Comparison of ENCODE assay signal across 15 mouse cellular contexts in the genomic region with DNA sequence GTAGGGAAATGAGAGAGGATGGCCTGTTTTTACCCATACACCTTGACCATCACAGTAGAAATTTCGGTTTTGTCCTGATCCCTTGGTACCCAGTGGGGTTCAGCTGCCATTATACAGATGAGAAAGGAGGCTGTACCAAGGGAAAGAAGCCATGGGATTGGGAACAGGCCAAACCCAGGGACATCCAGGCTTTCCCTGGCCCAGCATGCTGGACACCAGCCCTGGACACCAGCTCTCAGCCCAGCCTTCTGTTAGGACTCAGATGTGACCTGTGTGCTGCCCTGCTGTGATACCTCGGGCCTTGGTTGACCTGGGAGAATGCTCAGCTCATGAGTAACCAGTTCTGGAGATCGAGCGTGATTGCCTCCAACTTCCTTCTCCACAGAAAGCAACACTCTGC. TPM values are rescaled to one million over a fixed set of nuclear protein-coding genes. Genes with fewer than 3 reads are reported as not detected.
"Had no signal": no experiment of that assay in that cellular context is flagged by ENCODE, and none has a peak within 500 bp of the region (broad histone marks: within the 10 kb centered on the region; RNA-seq: fewer than 3 reads in every experiment).

No protein-coding gene starts in this region.

- H3K27ac ChIP-seq: limb, embryonic 13.5 days; liver, embryonic 14.5 days; midbrain, embryonic 12.5 days; neural tube, embryonic 13.5 days; stomach, embryonic 15.5 days had no signal

- H3K4me1 ChIP-seq: limb, embryonic 13.5 days; stomach, embryonic 15.5 days had no signal

- H3K4me3 ChIP-seq: limb, embryonic 13.5 days; midbrain, embryonic 12.5 days; neural tube, embryonic 13.5 days; stomach, embryonic 15.5 days had no signal

- H3K36me3 ChIP-seq: limb, embryonic 13.5 days; midbrain, embryonic 12.5 days; neural tube, embryonic 13.5 days; stomach, embryonic 15.5 days had no signal

- H3K27me3 ChIP-seq: midbrain, embryonic 12.5 days; neural tube, embryonic 13.5 days had no signal

- ATAC-seq: midbrain, embryonic 16.5 days had no signal

- DNase-seq: kidney, postnatal 14 days; left cerebral cortex, postnatal 4 days; lung, adult 18-20 months; right cerebral cortex, adult 18-20 months; right cerebral cortex, postnatal 4 days; thymus, adult 2 months; thymus, postnatal 25 days had no signal

- H3K4me2 ChIP-seq: limb, embryonic 13.5 days; midbrain, embryonic 12.5 days; neural tube, embryonic 13.5 days; stomach, embryonic 15.5 days had no signal

- H3K9me3 ChIP-seq: limb, embryonic 13.5 days; midbrain, embryonic 12.5 days; neural tube, embryonic 13.5 days; stomach, embryonic 15.5 days had no signal

- H3K9ac ChIP-seq: limb, embryonic 13.5 days; liver, embryonic 14.5 days; midbrain, embryonic 12.5 days; neural tube, embryonic 13.5 days; stomach, embryonic 15.5 days had no signal

RNA-seq across cellular contexts. Expression of a gene that starts 51.8 kb away (rescaled TPM):
- total RNA-seq: liver, adult 2 months; megakaryocyte-erythroid progenitor cell, adult 5-6 weeks had no signal
- polyA plus RNA-seq: liver, adult 2 months; liver, embryonic 14.5 days had no signal
